Mouse (Mus musculus): ENCODE data around the gene Elf2. TPM values are rescaled to one million over a fixed set of nuclear protein-coding genes. Genes with fewer than 3 reads are reported as not detected.
"Not testable (repeated sequence)": the region's sequence is repeated elsewhere in the genome, so short reads cannot be mapped to it uniquely, and the experiment has no call there.

Gene Elf2
- polyA plus RNA-seq, 1 experiment from 2014 or later, result 48.9 TPM

DNA sequence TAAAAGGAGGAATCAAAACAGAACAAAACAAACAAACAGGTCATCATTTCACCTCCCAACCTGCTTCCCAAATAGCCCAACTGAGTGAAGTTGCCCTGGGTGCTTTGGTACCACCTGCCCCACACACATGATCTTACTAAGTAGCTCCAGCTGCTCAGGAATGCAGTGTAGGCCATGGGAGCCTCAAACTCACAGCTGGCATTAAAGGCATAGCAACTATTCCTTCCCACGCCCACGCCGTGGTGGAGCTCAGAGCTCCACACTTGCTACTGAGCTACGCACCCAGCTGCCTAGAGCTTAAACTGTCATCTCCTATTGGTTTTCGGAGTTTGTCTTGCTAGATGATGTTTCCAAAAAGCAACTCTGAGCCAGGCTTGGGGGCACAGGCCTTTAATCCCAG, 121.2 kb downstream of the Elf2 start:
- H3K27me3 ChIP-seq (ENCODE audit: control insufficient read depth, insufficient read depth, low read length), result no peaks in the 10 kb centered on the region
- H3K4me2 ChIP-seq (ENCODE audit: low read depth, low read length), result no peak overlapping the region
- no peak for DNase-seq (ENCODE audit: low spot score)
- ATAC-seq (replicated peaks; ENCODE audit: insufficient number of reproducible peaks, low FRiP score, low TSS enrichment, low read depth), result no peak
- no peaks in the 10 kb centered on the region for H3K9me3 ChIP-seq (replicated peaks; ENCODE audit: control insufficient read depth, low read length)
- no peak overlapping the region for H3K9ac ChIP-seq (replicated peaks; ENCODE audit: low read length)
- no peak overlapping the region for H3K27ac ChIP-seq (replicated peaks; ENCODE audit: low read depth, low read length)
- H3K4me1 ChIP-seq (ENCODE audit: control insufficient read depth, insufficient read depth, low read length), result no peaks in the 10 kb centered on the region
- 87% methylated on average over 5 of the region's 5 CpGs for WGBS
- no peak overlapping the region for H3K4me3 ChIP-seq (ENCODE audit: low read depth, low read length)
- H3K36me3 ChIP-seq (replicated peaks; ENCODE audit: control insufficient read depth, insufficient read depth, low read depth, low read length), result no peaks in the 10 kb centered on the region

DNA sequence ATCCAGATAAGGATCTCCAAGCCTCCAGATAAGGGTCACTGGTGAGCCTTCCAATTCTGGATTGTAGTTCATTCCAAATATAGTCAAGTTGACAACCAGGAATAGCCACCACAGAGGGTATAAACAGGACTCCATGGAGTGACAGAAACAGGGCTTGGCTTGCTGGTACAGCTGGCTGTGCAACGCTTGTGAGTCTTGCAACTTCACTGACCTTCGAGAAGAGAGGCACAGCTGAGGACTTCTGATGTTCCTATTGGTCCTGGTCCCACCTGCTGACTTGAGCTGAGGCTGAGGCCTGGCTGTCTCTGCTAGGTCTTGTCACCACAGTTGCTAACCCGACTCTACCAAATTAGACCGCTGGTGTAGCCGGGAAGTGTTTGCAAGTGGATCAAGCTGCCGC, 122.1 kb downstream of the Elf2 start:
- H3K36me3 ChIP-seq (replicated peaks; ENCODE audit: control insufficient read depth, insufficient read depth, low read depth, low read length); H3K4me1 ChIP-seq (ENCODE audit: control insufficient read depth, insufficient read depth, low read length); H3K4me3 ChIP-seq (ENCODE audit: low read depth, low read length); H3K27me3 ChIP-seq (ENCODE audit: control insufficient read depth, insufficient read depth, low read length); DNase-seq (ENCODE audit: low spot score); H3K4me2 ChIP-seq (ENCODE audit: low read depth, low read length); ATAC-seq (replicated peaks; ENCODE audit: insufficient number of reproducible peaks, low FRiP score, low TSS enrichment, low read depth); H3K27ac ChIP-seq (replicated peaks; ENCODE audit: low read depth, low read length); H3K9ac ChIP-seq (replicated peaks; ENCODE audit: low read length); H3K9me3 ChIP-seq (replicated peaks; ENCODE audit: control insufficient read depth, low read length): not testable (repeated sequence)
- WGBS, result 93% methylated on average over 6 of the region's 6 CpGs

DNA sequence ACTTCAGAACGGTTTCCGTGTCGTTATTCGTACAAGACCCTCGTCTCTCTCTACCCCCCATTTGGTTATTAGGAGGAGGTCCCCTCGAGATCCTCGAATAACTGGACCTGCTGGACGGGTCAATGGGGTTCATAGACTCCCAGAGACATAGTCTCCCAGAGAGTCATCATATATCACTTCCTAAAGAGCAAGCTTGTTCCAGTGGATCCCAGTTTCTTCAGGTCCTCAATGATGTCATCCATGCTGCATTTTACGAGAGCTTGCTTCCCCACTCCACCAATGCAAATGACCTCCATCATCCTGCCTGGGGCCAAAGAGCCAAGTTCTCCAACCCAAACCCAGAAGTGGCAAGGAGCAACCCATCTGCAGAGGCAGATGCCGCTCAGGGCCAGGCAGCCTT, 124.1 kb downstream of the Elf2 start:
- not testable (repeated sequence) for DNase-seq (ENCODE audit: low spot score); H3K27me3 ChIP-seq (ENCODE audit: control insufficient read depth, insufficient read depth, low read length); H3K4me2 ChIP-seq (ENCODE audit: low read depth, low read length); H3K4me3 ChIP-seq (ENCODE audit: low read depth, low read length); ATAC-seq (replicated peaks; ENCODE audit: insufficient number of reproducible peaks, low FRiP score, low TSS enrichment, low read depth); H3K4me1 ChIP-seq (ENCODE audit: control insufficient read depth, insufficient read depth, low read length); H3K9me3 ChIP-seq (replicated peaks; ENCODE audit: control insufficient read depth, low read length); H3K9ac ChIP-seq (replicated peaks; ENCODE audit: low read length); H3K36me3 ChIP-seq (replicated peaks; ENCODE audit: control insufficient read depth, insufficient read depth, low read depth, low read length); H3K27ac ChIP-seq (replicated peaks; ENCODE audit: low read depth, low read length)
- WGBS, result 76% methylated on average over 5 of the region's 10 CpGs

DNA sequence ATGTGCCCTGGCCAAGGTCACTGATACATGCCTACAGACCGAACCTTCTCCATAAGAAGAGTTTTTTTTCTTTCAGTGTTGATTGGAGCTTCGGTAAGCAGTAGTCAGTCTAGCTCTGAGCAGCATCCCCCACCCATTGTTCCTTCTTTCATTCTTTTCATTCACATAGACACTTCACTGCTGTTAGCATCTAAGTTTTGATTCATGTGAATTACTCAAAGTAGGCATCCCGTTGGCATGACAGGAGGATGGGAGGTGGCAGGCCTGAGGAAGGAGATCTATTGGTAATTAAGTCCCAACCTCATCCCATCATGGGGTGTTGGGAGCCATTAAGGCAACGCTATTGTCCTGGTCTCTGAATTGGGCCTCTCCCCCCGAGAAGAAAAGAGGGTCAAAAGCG, 124.8 kb downstream of the Elf2 start:
- Histone ChIP-seq H3K9me3 (replicated peaks; ENCODE audit: control insufficient read depth, low read length) (no peaks in the 10 kb centered on the region), H3K27ac (replicated peaks; ENCODE audit: low read depth, low read length) (no peak overlapping the region), H3K4me3 (ENCODE audit: low read depth, low read length) (no peak overlapping the region), H3K4me1 (ENCODE audit: control insufficient read depth, insufficient read depth, low read length) (no peaks in the 10 kb centered on the region), H3K27me3 (ENCODE audit: control insufficient read depth, insufficient read depth, low read length) (no peaks in the 10 kb centered on the region), H3K36me3 (replicated peaks; ENCODE audit: control insufficient read depth, insufficient read depth, low read depth, low read length) (no peaks in the 10 kb centered on the region), H3K9ac (replicated peaks; ENCODE audit: low read length) (no peak overlapping the region), H3K4me2 (ENCODE audit: low read depth, low read length) (no peak overlapping the region)
- WGBS, result 82% methylated on average over 6 of the region's 6 CpGs
- no peak for DNase-seq (ENCODE audit: low spot score)
- ATAC-seq (replicated peaks; ENCODE audit: insufficient number of reproducible peaks, low FRiP score, low TSS enrichment, low read depth), result no peak

DNA sequence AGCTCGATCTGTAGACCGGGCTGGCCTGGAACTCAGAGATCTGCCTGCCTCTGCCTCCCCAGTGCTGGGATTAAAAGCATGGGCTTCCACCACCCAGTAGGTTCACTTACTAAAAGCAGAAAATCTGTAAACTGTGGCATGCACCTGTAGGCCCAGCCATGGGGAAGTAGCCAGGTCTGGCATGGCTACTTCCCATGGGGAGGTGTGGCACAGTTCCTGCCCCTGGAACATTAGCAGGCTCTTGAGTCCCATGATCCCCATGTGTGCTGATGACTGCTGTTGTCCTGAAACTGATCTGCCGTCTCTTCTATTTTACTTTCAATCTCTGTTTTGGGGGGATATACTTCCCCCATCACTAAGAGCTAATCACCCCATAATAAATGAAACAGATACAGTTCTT, 127.4 kb downstream of the Elf2 start:
- H3K4me3 ChIP-seq (ENCODE audit: low read depth, low read length), result no peak overlapping the region
- no peaks in the 10 kb centered on the region for H3K4me1 ChIP-seq (ENCODE audit: control insufficient read depth, insufficient read depth, low read length)
- H3K9ac ChIP-seq (replicated peaks; ENCODE audit: low read length), result no peak overlapping the region
- no peak overlapping the region for H3K27ac ChIP-seq (replicated peaks; ENCODE audit: low read depth, low read length)
- DNase-seq (ENCODE audit: low spot score), result no peak
- no peak overlapping the region for H3K4me2 ChIP-seq (ENCODE audit: low read depth, low read length)
- 96% methylated on average over 3 of the region's 3 CpGs for WGBS
- no peaks in the 10 kb centered on the region for H3K9me3 ChIP-seq (replicated peaks; ENCODE audit: control insufficient read depth, low read length)
- no peak for ATAC-seq (replicated peaks; ENCODE audit: insufficient number of reproducible peaks, low FRiP score, low TSS enrichment, low read depth)
- H3K36me3 ChIP-seq (replicated peaks; ENCODE audit: control insufficient read depth, insufficient read depth, low read depth, low read length), result no peaks in the 10 kb centered on the region
- no peaks in the 10 kb centered on the region for H3K27me3 ChIP-seq (ENCODE audit: control insufficient read depth, insufficient read depth, low read length)

DNA sequence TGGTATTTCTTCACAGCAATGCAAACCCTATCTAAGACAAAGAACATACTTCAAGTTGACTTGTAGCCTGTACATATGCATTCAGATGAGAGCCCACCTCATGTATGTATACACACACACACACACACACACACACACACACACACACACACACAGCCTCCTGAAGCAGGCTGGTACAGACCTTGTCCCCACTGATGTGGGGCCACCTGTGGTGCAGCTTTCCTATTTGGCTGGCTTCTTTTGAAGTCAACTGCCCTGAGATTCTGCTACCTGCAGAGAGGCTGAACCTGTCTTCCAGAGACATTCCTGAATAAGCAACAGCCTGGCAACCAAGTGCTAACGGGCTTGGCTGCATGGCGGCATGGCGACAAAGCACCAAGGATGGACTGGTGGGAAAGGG, 130.0 kb downstream of the Elf2 start:
- H3K9ac ChIP-seq (replicated peaks; ENCODE audit: low read length), result no peak overlapping the region
- no peak for DNase-seq (ENCODE audit: low spot score)
- H3K4me2 ChIP-seq (ENCODE audit: low read depth, low read length), result no peak overlapping the region
- no peak overlapping the region for H3K4me3 ChIP-seq (ENCODE audit: low read depth, low read length)
- no peaks in the 10 kb centered on the region for H3K36me3 ChIP-seq (replicated peaks; ENCODE audit: control insufficient read depth, insufficient read depth, low read depth, low read length)
- H3K4me1 ChIP-seq (ENCODE audit: control insufficient read depth, insufficient read depth, low read length), result no peaks in the 10 kb centered on the region
- no peak overlapping the region for H3K27ac ChIP-seq (replicated peaks; ENCODE audit: low read depth, low read length)
- no peaks in the 10 kb centered on the region for H3K9me3 ChIP-seq (replicated peaks; ENCODE audit: control insufficient read depth, low read length)
- H3K27me3 ChIP-seq (ENCODE audit: control insufficient read depth, insufficient read depth, low read length), result no peaks in the 10 kb centered on the region
- ATAC-seq (replicated peaks; ENCODE audit: insufficient number of reproducible peaks, low FRiP score, low TSS enrichment, low read depth), result no peak
- WGBS, result 100% methylated on average over 3 of the region's 3 CpGs

DNA sequence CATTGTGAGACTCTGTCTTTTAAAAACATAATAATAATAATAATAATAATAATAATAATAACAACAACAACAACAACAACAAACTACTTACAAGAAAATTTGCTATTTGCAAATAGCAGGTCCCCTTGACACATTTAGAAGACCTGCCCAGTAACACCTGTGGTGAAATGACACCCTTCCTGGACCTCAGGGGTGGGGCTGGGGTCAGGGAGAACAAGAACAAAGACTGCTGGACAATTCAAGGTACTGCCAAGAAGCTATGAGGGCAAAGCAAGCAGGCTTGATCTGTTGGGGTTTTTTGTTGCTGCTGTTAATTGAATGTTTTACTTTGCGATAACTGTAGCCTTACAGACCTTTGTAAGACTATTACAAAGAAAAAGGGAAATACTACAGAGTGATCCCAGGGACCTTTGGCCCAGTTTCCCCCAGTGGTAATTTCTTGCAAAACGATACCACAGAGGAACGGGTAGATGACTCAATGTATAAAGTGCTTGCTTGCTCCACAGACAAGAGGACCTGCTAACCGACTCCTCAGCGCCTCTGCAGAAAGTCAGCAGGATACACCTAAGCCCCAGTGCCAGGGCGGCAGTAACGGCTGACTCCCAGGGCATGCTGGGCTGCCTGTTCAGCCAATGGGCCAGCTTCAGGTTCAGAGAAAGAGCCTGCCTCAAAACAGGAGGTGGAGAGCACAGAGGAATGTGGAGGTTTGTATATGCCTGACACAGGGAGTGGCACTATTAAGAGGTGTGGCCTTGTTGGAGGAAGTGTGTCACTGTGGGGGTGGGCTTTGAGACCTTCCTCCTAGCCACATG, 130.8 kb downstream of the Elf2 start:
- Histone ChIP-seq H3K27ac (replicated peaks; ENCODE audit: low read depth, low read length) (no peak overlapping the region), H3K36me3 (replicated peaks; ENCODE audit: control insufficient read depth, insufficient read depth, low read depth, low read length) (no peaks in the 10 kb centered on the region), H3K4me2 (ENCODE audit: low read depth, low read length) (no peak overlapping the region), H3K9me3 (replicated peaks; ENCODE audit: control insufficient read depth, low read length) (no peaks in the 10 kb centered on the region), H3K9ac (replicated peaks; ENCODE audit: low read length) (no peak overlapping the region), H3K4me1 (ENCODE audit: control insufficient read depth, insufficient read depth, low read length) (no peaks in the 10 kb centered on the region), H3K4me3 (ENCODE audit: low read depth, low read length) (no peak overlapping the region), H3K27me3 (ENCODE audit: control insufficient read depth, insufficient read depth, low read length) (no peaks in the 10 kb centered on the region)
- DNase-seq (ENCODE audit: low spot score) (no peak), ATAC-seq (replicated peaks; ENCODE audit: insufficient number of reproducible peaks, low FRiP score, low TSS enrichment, low read depth) (no peak)
- WGBS, result 80% methylated on average over 7 of the region's 7 CpGs

DNA sequence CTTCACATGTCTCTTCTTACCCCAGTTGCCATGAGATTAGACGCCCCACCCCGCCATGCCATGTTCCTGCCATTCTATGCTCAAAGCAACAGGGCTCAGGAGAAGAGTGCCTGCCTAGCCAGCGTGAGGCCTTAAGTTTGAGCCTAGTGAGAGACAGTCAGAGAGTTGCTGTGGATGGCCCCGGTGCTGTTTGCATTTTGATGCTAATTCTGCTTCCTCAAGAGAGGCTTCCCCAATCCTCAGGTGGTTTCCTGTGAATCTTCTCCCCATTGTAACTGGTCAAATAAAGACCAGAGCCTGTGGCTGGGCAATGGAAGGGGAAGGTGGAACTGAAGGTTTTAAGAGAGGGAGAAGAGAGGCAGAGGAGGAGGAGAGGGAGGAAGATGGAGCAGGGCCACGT, 131.8 kb downstream of the Elf2 start:
- Histone ChIP-seq H3K27ac (replicated peaks; ENCODE audit: low read depth, low read length) (no peak overlapping the region), H3K4me2 (ENCODE audit: low read depth, low read length) (no peak overlapping the region), H3K36me3 (replicated peaks; ENCODE audit: control insufficient read depth, insufficient read depth, low read depth, low read length) (no peaks in the 10 kb centered on the region), H3K9me3 (replicated peaks; ENCODE audit: control insufficient read depth, low read length) (no peaks in the 10 kb centered on the region), H3K4me3 (ENCODE audit: low read depth, low read length) (no peak overlapping the region), H3K27me3 (ENCODE audit: control insufficient read depth, insufficient read depth, low read length) (no peaks in the 10 kb centered on the region), H3K9ac (replicated peaks; ENCODE audit: low read length) (no peak overlapping the region), H3K4me1 (ENCODE audit: control insufficient read depth, insufficient read depth, low read length) (no peaks in the 10 kb centered on the region)
- no peak for ATAC-seq (replicated peaks; ENCODE audit: insufficient number of reproducible peaks, low FRiP score, low TSS enrichment, low read depth)
- DNase-seq (ENCODE audit: low spot score), result no peak
- 44% methylated on average over 5 of the region's 5 CpGs for WGBS

Data from embryonic facial prominence, embryonic 11.5 days (tissue).